Mouse (Mus musculus) lung, embryonic 16.5 days (tissue): ENCODE results near the gene Grid2ip. TPM values are rescaled to one million over a fixed set of nuclear protein-coding genes. Genes with fewer than 3 reads are reported as not detected.
A peak's percentile ranks its signal among the peaks of the same experiment; 100 is the strongest.

Experiments
- ATAC-seq: fragments of 200-750 bp; cut with Nextera tagmentation; 2 replicates; pipeline ENCODE4 v1.8.0; 2017; ENCODE audit warnings: low read depth, mild to moderate bottlenecking, moderate library complexity
- H3K27ac ChIP-seq: fragments of 300-500 bp; sonication (generic); 2 replicates; pipeline ENCODE4 v1.5.1; 2014; ENCODE audit warnings: mild to moderate bottlenecking, control low read depth, low read length
- H3K27me3 ChIP-seq: fragments of 300-500 bp; sonication (generic); 2 replicates; pipeline ENCODE4 v1.6.1; 2014; ENCODE audit warnings: low read depth, low read length, mixed read lengths; ENCODE audit not compliant: control insufficient read depth, insufficient read depth
- H3K36me3 ChIP-seq: fragments of 300-500 bp; sonication (generic); 2 replicates; pipeline ENCODE4 v1.6.1; 2014; ENCODE audit warnings: low read length; ENCODE audit not compliant: control insufficient read depth, insufficient read depth
- H3K4me1 ChIP-seq: fragments of 300-500 bp; sonication (generic); replicated peaks from 2 replicates; pipeline ENCODE4 v1.6.1; 2014; ENCODE audit warnings: low read length, mixed read lengths; ENCODE audit not compliant: control insufficient read depth, insufficient read depth
- H3K4me2 ChIP-seq: fragments of 300-500 bp; sonication (generic); 2 replicates; pipeline ENCODE4 v1.6.1; 2014; ENCODE audit warnings: low read depth, low read length, control low read depth
- H3K4me3 ChIP-seq: fragments of 300-500 bp; sonication (generic); 2 replicates; pipeline ENCODE4 v1.5.1; 2014; ENCODE audit warnings: mild to moderate bottlenecking, low read length, control low read depth
- H3K9ac ChIP-seq: fragments of 300-500 bp; sonication (generic); 2 replicates; pipeline ENCODE4 v1.6.1; 2014; ENCODE audit warnings: low read length, control low read depth
- H3K9me3 ChIP-seq: fragments of 300-500 bp; sonication (generic); 2 replicates; pipeline ENCODE4 v1.6.1; 2016; ENCODE audit warnings: low read length; ENCODE audit not compliant: control insufficient read depth
- WGBS: fragments of 180-500 bp; shearing (Covaris S2); extraction: QIAGEN DNeasy Blood & Tissue Kit; methylation state at CpG from one replicate; pipeline ENCODE4 v1.1.7; 2014; 5-methylcytosine and 5-hydroxymethylcytosine counted together
- polyA plus RNA-seq: library from polyadenylated mRNA; unstranded; fragments of >200 nt; fragmentation: Nextera tagmentation; extraction: Ambion mirVana; gene quantifications from 2 replicates; pipeline ENCODE4 v1.2.1, GENCODE M21; 2015

The Grid2ip gene
- polyA plus RNA-seq, 1 experiment from 2014 or later: 0.04 TPM

GRCm38 (mm10) chr5:143404148-143404930 is 47.2 kb downstream of the Grid2ip start:
- whole genome bisulfite sequencing: 2% methylated on average over 34 of the region's 34 CpGs
- Histone ChIP-seq H3K36me3 (peaks cover 2% of the 10 kb centered on the region; the same call in 1 of the 2 replicates), H3K9ac (peak overlapping the region; percentile 92), H3K4me3 (peak overlapping the region; percentile 91), H3K4me1 (peaks cover 15% of the 10 kb centered on the region), H3K27ac (peak overlapping the region; percentile 87), H3K9me3 (no peaks in the 10 kb centered on the region), H3K4me2 (peak overlapping the region; percentile 69), H3K27me3 (no peaks in the 10 kb centered on the region)
- ATAC-seq: peak; percentile 31

GRCm38 (mm10) chr5:143405200-143405599 is 48.1 kb downstream of the Grid2ip start:
- H3K9me3 ChIP-seq: no peaks in the 10 kb centered on the region
- no peak overlapping the region for H3K27ac ChIP-seq
- peaks cover 18% of the 10 kb centered on the region for H3K4me1 ChIP-seq
- peak overlapping the region; percentile 69 for H3K4me2 ChIP-seq
- peak overlapping the region; percentile 91 for H3K4me3 ChIP-seq
- ATAC-seq: no peak
- no peaks in the 10 kb centered on the region for H3K27me3 ChIP-seq
- WGBS: 72% methylated on average over 9 of the region's 9 CpGs
- H3K9ac ChIP-seq: no peak overlapping the region
- peaks cover 2% of the 10 kb centered on the region; the same call in 1 of the 2 replicates for H3K36me3 ChIP-seq

DNA sequence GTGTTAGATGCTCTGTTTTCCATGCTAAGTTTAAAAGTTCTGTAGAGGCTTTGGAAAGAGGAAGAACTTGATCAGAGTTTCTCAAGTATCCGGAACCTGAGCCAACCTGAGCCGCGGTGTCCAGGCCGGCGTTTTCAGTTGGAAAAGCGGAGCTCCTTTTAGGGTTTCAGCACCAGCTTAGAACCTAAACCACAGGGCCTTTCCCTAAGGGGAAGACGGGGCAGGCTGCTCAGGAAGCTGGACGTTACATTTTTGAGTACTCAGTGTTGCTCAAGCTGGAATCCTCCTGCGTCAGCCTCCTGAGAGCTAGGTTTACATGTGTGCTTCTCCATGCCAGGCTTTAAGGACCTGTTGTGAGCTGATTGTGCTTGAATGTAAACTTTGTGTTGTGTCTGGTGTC is 49.4 kb downstream of the Grid2ip start:
- no peak for ATAC-seq
- no peak overlapping the region for H3K9ac ChIP-seq
- no peaks in the 10 kb centered on the region for H3K9me3 ChIP-seq
- no peaks in the 10 kb centered on the region for H3K27me3 ChIP-seq
- no peak overlapping the region for H3K4me3 ChIP-seq
- H3K36me3 ChIP-seq: peaks cover 2% of the 10 kb centered on the region; the same call in 1 of the 2 replicates
- no peak overlapping the region for H3K27ac ChIP-seq
- 90% methylated on average over 9 of the region's 9 CpGs for WGBS
- peaks cover 18% of the 10 kb centered on the region for H3K4me1 ChIP-seq
- no peak overlapping the region for H3K4me2 ChIP-seq

GRCm38 (mm10) chr5:143409239-143409638 is 52.1 kb downstream of the Grid2ip start:
- Histone ChIP-seq H3K4me1 (peaks cover 13% of the 10 kb centered on the region), H3K9me3 (no peaks in the 10 kb centered on the region), H3K4me3 (no peak overlapping the region), H3K9ac (no peak overlapping the region), H3K27ac (no peak overlapping the region), H3K4me2 (no peak overlapping the region), H3K36me3 (peaks cover 17% of the 10 kb centered on the region), H3K27me3 (no peaks in the 10 kb centered on the region)
- 25% methylated on average over 3 of the region's 3 CpGs for WGBS
- ATAC-seq: no peak

DNA sequence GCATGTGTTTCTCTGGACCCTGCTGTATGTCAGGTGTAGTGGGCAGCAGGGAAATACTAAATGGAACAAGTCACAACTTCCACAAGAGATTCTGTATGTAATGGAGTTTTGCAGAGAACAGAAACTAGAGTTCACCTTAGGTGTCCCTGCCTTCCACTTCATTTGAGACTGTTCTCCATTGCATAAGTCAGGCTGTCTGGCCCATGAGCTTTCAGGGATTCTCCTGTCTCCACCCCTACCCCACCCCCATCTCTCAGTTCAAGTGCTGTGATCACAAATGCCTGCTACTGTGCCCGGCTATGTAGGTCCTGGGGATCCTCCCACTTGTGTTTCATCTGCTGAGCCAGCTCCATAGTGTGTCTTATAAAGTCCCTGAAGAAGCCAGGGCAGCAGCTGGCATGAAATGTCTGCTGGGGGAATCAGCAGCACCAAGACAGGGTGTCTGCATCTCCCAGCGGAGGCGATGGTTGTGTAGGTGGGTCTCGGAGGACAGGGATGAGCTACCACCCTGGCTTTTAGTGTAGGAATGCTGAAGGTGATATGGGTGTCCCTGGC is 53.8 kb downstream of the Grid2ip start:
- ATAC-seq: no peak
- peaks cover 26% of the 10 kb centered on the region for H3K36me3 ChIP-seq
- no peaks in the 10 kb centered on the region for H3K9me3 ChIP-seq
- H3K4me2 ChIP-seq: no peak overlapping the region
- 84% methylated on average over 4 of the region's 4 CpGs for WGBS
- peaks cover 4% of the 10 kb centered on the region; the same call in 1 of the 2 replicates for H3K4me1 ChIP-seq
- no peaks in the 10 kb centered on the region for H3K27me3 ChIP-seq
- H3K9ac ChIP-seq: no peak overlapping the region
- H3K27ac ChIP-seq: no peak overlapping the region
- no peak overlapping the region for H3K4me3 ChIP-seq

GRCm38 (mm10) chr5:143421484-143421883 is 64.3 kb downstream of the Grid2ip start:
- Histone ChIP-seq H3K9ac (no peak overlapping the region), H3K4me1 (no peaks in the 10 kb centered on the region), H3K4me2 (no peak overlapping the region), H3K4me3 (no peak overlapping the region), H3K27ac (no peak overlapping the region), H3K9me3 (no peaks in the 10 kb centered on the region; the same call in 1 of the 2 replicates), H3K27me3 (no peaks in the 10 kb centered on the region), H3K36me3 (peaks cover 42% of the 10 kb centered on the region)
- ATAC-seq: no peak
- 73% methylated on average over 4 of the region's 4 CpGs for WGBS

DNA sequence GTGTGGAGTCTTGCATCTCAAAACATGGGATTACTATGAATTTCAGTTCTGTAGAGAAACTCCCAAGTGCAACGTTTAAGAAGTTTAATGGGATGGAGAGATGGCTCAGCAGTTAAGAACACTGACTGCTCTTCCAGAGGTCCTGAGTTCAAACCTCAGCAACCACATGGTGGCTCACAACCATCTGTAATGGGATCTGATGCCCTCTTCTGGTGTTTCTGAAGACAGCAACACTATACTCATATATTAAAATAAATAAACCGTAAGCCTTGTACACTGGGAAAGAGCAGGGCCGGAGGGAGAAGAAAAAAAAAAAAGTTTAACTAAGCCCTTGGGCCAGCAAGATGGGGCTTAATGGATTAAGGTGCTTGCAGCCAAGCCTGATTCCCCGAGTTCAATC is 65.9 kb downstream of the Grid2ip start:
- no peak overlapping the region for H3K4me2 ChIP-seq
- no peaks in the 10 kb centered on the region for H3K27me3 ChIP-seq
- no peaks in the 10 kb centered on the region for H3K9me3 ChIP-seq
- H3K9ac ChIP-seq: no peak overlapping the region
- no peak overlapping the region for H3K4me3 ChIP-seq
- ATAC-seq: no peak
- 65% methylated on average over 4 of the region's 4 CpGs for WGBS
- H3K27ac ChIP-seq: no peak overlapping the region
- peaks cover 29% of the 10 kb centered on the region for H3K36me3 ChIP-seq
- H3K4me1 ChIP-seq: no peaks in the 10 kb centered on the region

DNA sequence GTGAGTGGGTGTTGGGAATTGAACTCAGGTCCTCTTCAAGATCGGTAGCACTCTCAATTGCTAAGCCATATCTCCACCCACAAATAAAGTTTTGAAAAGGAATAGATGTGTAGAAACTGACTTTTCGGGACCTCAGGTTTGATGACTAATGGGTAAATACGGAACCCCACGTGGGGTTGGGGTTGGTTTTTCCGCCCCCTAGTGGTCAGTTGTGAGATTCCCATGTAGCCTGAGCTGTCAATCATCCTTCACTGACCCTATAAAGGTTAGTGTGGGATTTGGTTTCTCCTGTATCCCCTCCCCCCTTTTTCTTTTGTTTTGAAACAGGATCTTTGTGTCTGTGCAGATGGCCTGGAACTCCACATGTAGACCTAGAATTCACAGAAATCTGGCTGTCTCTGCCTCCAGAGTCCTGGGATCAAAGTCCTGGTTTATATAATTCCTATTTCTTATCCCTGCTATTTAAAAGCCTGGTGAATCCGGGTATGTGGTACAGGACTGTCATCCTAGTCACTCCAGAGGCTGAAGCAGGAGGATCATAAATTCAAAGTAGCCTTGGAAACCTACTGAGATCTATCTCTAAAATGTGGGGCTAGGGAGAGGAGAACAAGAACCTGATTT is 66.9 kb downstream of the Grid2ip start:
- Histone ChIP-seq H3K9ac (no peak overlapping the region), H3K36me3 (peaks cover 20% of the 10 kb centered on the region), H3K9me3 (no peaks in the 10 kb centered on the region), H3K4me1 (no peaks in the 10 kb centered on the region), H3K4me2 (no peak overlapping the region), H3K27me3 (no peaks in the 10 kb centered on the region), H3K4me3 (no peak overlapping the region), H3K27ac (no peak overlapping the region)
- peak; percentile 62; the same call in 1 of the 2 replicates for ATAC-seq
- WGBS: 22% methylated on average over 6 of the region's 6 CpGs

GRCm38 (mm10) chr5:143434421-143434820 is 77.3 kb downstream of the Grid2ip start:
- Histone ChIP-seq H3K4me2 (no peak overlapping the region), H3K4me1 (no peaks in the 10 kb centered on the region), H3K27ac (no peak overlapping the region), H3K27me3 (no peaks in the 10 kb centered on the region), H3K9me3 (no peaks in the 10 kb centered on the region), H3K9ac (no peak overlapping the region), H3K36me3 (no peaks in the 10 kb centered on the region), H3K4me3 (no peak overlapping the region)
- WGBS: 4% methylated on average over 4 of the region's 4 CpGs
- no peak for ATAC-seq
